Mouse (Mus musculus) heart, adult 2 months (tissue): ENCODE data around the gene Lbx2. TPM values are rescaled to one million over a fixed set of nuclear protein-coding genes. Genes with fewer than 3 reads are reported as not detected.
A peak's percentile ranks its signal among the peaks of the same experiment; 100 is the strongest.

Experiments
- DNase-seq, 2 experiments: peaks; one replicate each; pipeline ENCODE4 v3.0.0; 2021
- H3K27ac ChIP-seq: fragments of 200-600 bp; 2 replicates; pipeline ENCODE4 v1.8.1; 2022
- H3K27me3 ChIP-seq: fragments of 200-500 bp; 2 replicates; pipeline ENCODE4 v1.6.1; 2012; ENCODE audit warnings: mild to moderate bottlenecking, low read length, inconsistent platforms, mixed read lengths; ENCODE audit not compliant: control insufficient read depth, insufficient read depth
- H3K36me3 ChIP-seq: fragments of 200-500 bp; 2 replicates; pipeline ENCODE4 v1.6.1; 2012; ENCODE audit warnings: low read length, inconsistent platforms; ENCODE audit not compliant: control insufficient read depth, insufficient read depth
- H3K4me1 ChIP-seq: fragments of 200-500 bp; 2 replicates; pipeline ENCODE4 v1.6.1; 2011; ENCODE audit warnings: low read length; ENCODE audit not compliant: control insufficient read depth, insufficient read depth
- H3K4me3 ChIP-seq: fragments of 200-600 bp; 2 replicates; pipeline ENCODE4 v1.8.1; 2022
- H3K79me2 ChIP-seq: fragments of 200-500 bp; replicated peaks from 2 replicates; pipeline ENCODE4 v1.6.1; 2012; ENCODE audit warnings: mild to moderate bottlenecking, inconsistent platforms, low read length, moderate library complexity, mixed read lengths; ENCODE audit not compliant: control insufficient read depth, insufficient read depth
- H3K9ac ChIP-seq: fragments of 200-500 bp; 2 replicates; pipeline ENCODE4 v1.6.1; 2012; ENCODE audit warnings: low read depth, mild to moderate bottlenecking, control low read depth, inconsistent platforms, low read length, mixed read lengths
- CTCF ChIP-seq: fragments of 200-600 bp; IDR thresholded peaks from 2 replicates; pipeline ENCODE4 v1.8.1; 2022; ENCODE audit warnings: antibody characterized with exemption, mild to moderate bottlenecking, moderate library complexity
- EP300 ChIP-seq: fragments of 200-500 bp; IDR thresholded peaks from 2 replicates; pipeline ENCODE4 v1.6.1; 2011; ENCODE audit warnings: low read depth, low read length, control low read depth; ENCODE audit not compliant: insufficient read depth
- POLR2A ChIP-seq: fragments of 200-500 bp; IDR thresholded peaks from 2 replicates; pipeline ENCODE4 v1.6.1; 2011; ENCODE audit warnings: mild to moderate bottlenecking, low read depth, low read length, control low read depth; ENCODE audit not compliant: insufficient read depth
- WGBS: fragments of 180-500 bp; shearing (Covaris S2); methylation state at CpG from one replicate; pipeline ENCODE4 v1.1.7; 2018; 5-methylcytosine and 5-hydroxymethylcytosine counted together
- intact Hi-C: fragments of 180-260 bp; cut with DNase I; formaldehyde crosslinking; loops from one replicate; pipeline ENCODE4 v1.15.1; 2025
- polyA plus RNA-seq: library from polyadenylated mRNA; depleted of rRNA; stranded (reverse); fragments of >200 nt; gene quantifications from 2 replicates; pipeline ENCODE4 v1.2.3, GENCODE M21; 2012
- total RNA-seq, 2 experiments: library from RNA; stranded (reverse); gene quantifications; 2 replicates each; pipeline ENCODE4 v1.2.3; 2021

The Lbx2 gene
- total and polyA plus RNA-seq, 3 experiments = 0.84 to 2.2 (median 1.5) TPM

DNA sequence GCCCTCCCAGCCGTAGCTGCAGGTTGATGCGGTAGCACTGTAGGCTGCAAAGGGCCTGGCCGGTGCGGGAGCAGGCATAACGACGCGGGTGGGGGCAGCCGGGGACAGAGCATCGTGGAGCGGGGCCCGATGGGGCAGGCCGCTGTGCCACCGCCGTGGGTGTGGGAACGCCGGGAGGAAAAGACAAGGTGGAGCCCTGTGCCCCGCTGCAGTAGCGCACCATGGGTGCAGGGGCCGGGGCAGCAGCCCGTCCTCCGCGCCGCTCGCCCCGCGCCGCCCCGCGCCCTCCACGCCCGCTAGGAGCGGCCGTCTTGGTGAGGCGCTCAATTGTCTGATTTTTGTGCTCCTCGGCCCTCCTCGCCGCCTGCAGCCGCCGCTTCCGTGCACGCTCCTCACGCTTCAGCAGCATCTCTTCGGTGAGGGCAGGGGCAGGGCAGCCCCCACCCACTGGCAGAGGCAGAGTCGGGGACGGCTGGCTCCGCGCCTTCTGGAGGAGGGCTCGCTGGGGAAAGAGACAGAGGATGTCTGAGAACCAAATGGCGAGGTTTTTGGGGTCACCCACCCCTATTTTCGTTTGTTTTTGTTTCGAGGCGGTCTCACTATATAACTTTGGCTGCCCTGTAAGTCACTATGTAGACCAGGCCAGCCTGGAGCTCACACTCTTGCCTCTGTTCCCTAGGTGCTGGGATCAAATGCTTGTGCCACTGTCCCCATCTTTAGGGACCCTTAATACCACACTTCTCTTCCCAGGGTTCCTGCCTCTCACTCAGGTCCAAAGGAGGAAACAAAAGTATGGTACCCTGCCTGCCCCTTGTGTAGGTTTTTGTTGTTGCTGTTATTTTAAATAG is 35.9 kb downstream of the Lbx2 start:
- Histone ChIP-seq H3K36me3 (no peaks in the 10 kb centered on the region), H3K27ac (peak overlapping the region; percentile 60), H3K4me3 (peak overlapping the region; percentile 74), H3K27me3 (no peaks in the 10 kb centered on the region), H3K9ac (peak overlapping the region; percentile 80), H3K4me1 (peaks cover 3% of the 10 kb centered on the region), H3K79me2 (no peaks in the 10 kb centered on the region)
- TF ChIP-seq CTCF (no peak), POLR2A (no peak), EP300 (no peak)
- 3% methylated on average over 49 of the region's 52 CpGs for WGBS
- DNase-seq = no peak
- intact Hi-C loops = loop anchor here (5.0 kb wide), 1 partner anchor 205 kb away; the partner anchor contains the start of genes Mob1a and Mthfd2

DNA sequence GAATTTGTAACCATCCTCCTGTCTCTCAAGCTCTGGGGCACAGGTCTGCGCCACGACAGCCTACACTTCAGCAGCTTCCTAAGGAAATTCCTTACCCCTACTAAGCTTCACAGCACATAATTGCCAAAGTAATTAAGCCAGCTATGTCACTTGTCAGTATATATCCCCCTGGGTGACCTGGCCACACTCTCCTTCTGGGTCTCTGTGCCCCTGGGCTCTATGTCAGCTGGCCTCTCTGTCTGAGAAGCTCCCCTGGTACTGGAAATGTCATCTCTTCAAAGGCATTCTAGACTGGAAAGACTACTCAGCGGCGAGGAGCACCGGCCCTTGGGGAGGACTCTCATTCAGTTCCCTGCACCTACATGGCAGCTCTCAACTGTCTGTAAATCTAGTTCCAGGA is 36.8 kb downstream of the Lbx2 start:
- 87% methylated on average over 5 of the region's 5 CpGs for WGBS
- Histone ChIP-seq H3K4me3 (no peak overlapping the region), H3K79me2 (no peaks in the 10 kb centered on the region), H3K4me1 (peaks cover 3% of the 10 kb centered on the region), H3K36me3 (no peaks in the 10 kb centered on the region), H3K27ac (no peak overlapping the region), H3K27me3 (no peaks in the 10 kb centered on the region), H3K9ac (no peak overlapping the region)
- TF ChIP-seq POLR2A (no peak), EP300 (no peak), CTCF (no peak)
- intact Hi-C loops = loop anchor here (5.0 kb wide), 1 partner anchor 204 kb away; the partner anchor contains the start of genes Mob1a and Mthfd2
- no peak for DNase-seq

- under 1% methylated on average over 30 of the region's 30 CpGs for WGBS
- peak; percentile 90 to 92 for DNase-seq
- Histone ChIP-seq H3K9ac (peak overlapping the region; percentile 78), H3K4me3 (peak overlapping the region; percentile 84), H3K4me1 (peaks cover 3% of the 10 kb centered on the region), H3K79me2 (no peaks in the 10 kb centered on the region), H3K36me3 (no peaks in the 10 kb centered on the region), H3K27me3 (no peaks in the 10 kb centered on the region), H3K27ac (peak overlapping the region; percentile 76)
- TF ChIP-seq EP300 = 0 out of 2 replicates have a peak, but pooled peaks have one; percentile 54
- peak; percentile 77 for TF ChIP-seq POLR2A
- TF ChIP-seq CTCF = no peak
- intact Hi-C loops = loop anchor here (1.0 to 5.0 kb wide), 3 partner anchors 16 to 202 kb away; partner anchors contain the start of genes Dctn1, Mob1a, Mrpl53 and Mthfd2
Observed at GRCm38 (mm10) chr6:83124851-83125312, 38.7 kb downstream of the Lbx2 start.

- Histone ChIP-seq H3K27me3 (no peaks in the 10 kb centered on the region), H3K36me3 (no peaks in the 10 kb centered on the region), H3K79me2 (no peaks in the 10 kb centered on the region), H3K27ac (peak within 1 kb of the TSS; percentile 76), H3K4me3 (peak within 1 kb of the TSS; percentile 84), H3K9ac (peak within 1 kb of the TSS; percentile 78), H3K4me1 (peaks cover 3% of the 10 kb centered on the region)
- TF ChIP-seq EP300 = no peak
- no peak for TF ChIP-seq POLR2A
- TF ChIP-seq CTCF = no peak
- 28% methylated on average over 5 of the region's 5 CpGs for WGBS
- no peak for DNase-seq
- intact Hi-C loops = loop anchor here (1.0 to 2.0 kb wide), 2 partner anchors 16 to 39 kb away; partner anchors contain the start of genes Dctn1 and Mrpl53
Observed at GRCm38 (mm10) chr6:83125331-83125730, 39.2 kb downstream of the Lbx2 start, which contains the start of gene Ino80b. Ino80b (minus strand) TSS chr6:83125431.

DNA sequence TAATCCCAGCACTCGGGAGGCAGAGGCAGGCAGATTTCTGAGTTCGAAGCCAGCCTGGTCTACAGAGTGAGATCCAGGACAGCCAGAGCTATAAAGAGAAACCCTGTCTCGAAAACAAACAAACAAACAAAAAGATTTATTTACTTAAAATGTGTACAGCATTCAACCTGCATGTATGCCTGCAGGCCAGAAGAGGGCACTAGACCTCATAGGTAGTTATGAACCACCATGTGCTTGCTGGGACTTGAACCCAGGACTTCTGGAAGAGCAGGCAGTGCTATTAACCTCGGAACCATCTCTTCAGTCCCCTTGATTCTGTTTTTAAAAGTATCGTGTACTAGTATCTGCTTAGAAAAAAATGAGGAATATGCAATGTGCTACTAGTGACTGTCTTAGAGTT is 41.3 kb downstream of the Lbx2 start:
- DNase-seq = no peak
- no peaks in the 10 kb centered on the region for H3K36me3 ChIP-seq
- H3K27ac ChIP-seq = no peak overlapping the region
- no peaks in the 10 kb centered on the region for H3K79me2 ChIP-seq
- intact Hi-C loops = no loop called here
- H3K27me3 ChIP-seq = no peaks in the 10 kb centered on the region
- 0 out of 2 replicates have a peak, but pooled peaks cover 2% of the 10 kb centered on the region for H3K4me1 ChIP-seq
- WGBS = 94% methylated on average over 5 of the region's 5 CpGs
- H3K9ac ChIP-seq = no peak overlapping the region
- no peak overlapping the region for H3K4me3 ChIP-seq
- TF ChIP-seq EP300 (no peak), CTCF (peak; percentile 58)

GRCm38 (mm10) chr6:83131469-83132034 is 45.4 kb downstream of the Lbx2 start:
- Histone ChIP-seq H3K27me3 (no peaks in the 10 kb centered on the region), H3K4me3 (no peak overlapping the region), H3K4me1 (peaks cover 5% of the 10 kb centered on the region; the same call in 1 of the 2 replicates), H3K27ac (no peak overlapping the region), H3K9ac (no peak overlapping the region), H3K36me3 (no peaks in the 10 kb centered on the region), H3K79me2 (no peaks in the 10 kb centered on the region)
- TF ChIP-seq CTCF = no peak
- no peak for TF ChIP-seq EP300
- TF ChIP-seq POLR2A = no peak
- DNase-seq = no peak
- intact Hi-C loops = no loop called here
- 62% methylated on average over 6 of the region's 6 CpGs for WGBS
